Mouse (Mus musculus) liver, embryonic 14.5 days (tissue): ENCODE measurements at regions not wholly inside any gene's neighbourhood (a gene's known extent, or its start where the extent isn't known, plus 50 kb on each side); places are given as distances from the start of the nearest gene placed in this dataset.

Experiments
- CTCF ChIP-seq: IDR thresholded peaks from 2 replicates; pipeline ENCODE4 v1.5.1; 2016; ENCODE audit warnings: antibody characterized with exemption, low read depth, control low read depth
- EP300 ChIP-seq: IDR thresholded peaks from 2 replicates; pipeline ENCODE4 v1.6.1; 2016; ENCODE audit warnings: antibody characterized with exemption, low read depth

DNA sequence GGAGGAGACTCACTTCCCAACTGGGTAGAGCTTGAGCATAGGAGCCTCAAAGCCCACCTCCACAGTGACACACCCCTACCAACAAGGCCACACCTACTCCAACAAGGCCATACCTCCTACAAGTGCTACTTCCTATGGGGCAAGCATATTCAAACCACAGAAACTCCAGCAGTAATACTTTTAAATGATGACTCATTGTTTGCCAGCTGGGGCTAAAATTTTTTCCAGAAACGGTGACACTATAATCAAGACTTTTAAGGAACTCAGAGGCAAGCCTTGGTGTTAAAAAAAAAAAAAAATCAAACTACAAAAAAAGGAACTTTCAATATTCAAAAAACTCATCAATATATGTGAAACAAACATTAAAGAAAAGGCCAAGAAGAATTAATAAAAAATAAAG is 248.4 kb upstream of the Prep start:
- TF ChIP-seq CTCF (no peak), EP300 (no peak)
